Mouse (Mus musculus): ENCODE data around the gene Nubp2. TPM values are rescaled to one million over a fixed set of nuclear protein-coding genes. Genes with fewer than 3 reads are reported as not detected.

Gene Nubp2
- polyA plus RNA-seq, 1 experiment: 29.8 TPM

DNA sequence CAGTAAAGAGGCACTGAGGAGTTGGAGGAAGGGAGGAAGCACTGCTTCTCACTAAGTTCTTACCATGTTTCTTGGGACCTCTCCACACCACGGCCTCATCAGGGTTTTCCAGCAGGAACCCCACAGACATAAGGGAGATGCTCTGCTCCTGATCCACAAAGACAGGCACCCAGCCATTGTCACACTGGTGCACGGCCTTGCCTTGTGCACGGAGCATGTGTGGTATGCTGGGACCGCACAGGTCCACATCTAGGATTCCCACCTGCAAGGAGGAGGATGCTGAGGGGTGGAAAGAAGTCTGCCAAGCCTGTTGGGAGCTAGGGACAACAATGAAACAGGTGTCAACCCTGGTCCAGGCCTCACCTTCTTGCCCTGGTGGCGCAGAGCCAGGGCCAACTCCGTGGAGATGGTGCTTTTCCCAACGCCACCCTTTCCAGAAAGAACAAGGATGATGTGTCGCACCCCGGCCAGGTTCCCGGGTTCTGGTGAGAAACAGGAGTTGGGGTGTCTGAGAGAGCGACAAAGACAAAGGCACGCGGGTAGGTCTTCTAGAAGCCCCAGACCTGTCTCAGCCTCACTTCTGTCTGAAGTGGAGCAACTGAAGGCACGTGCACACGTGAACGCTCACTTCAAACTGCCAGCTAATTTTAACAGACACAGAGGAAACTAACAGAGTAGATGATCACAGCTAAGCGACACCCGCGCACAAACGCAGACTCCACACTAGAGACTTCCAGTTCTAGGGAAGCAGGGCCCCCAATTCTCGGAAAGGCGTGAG, 604 bp downstream of the Nubp2 start:
- Histone ChIP-seq H3K4me1 (ENCODE audit: control insufficient read depth, insufficient read depth, low read length) (no peaks in the 10 kb centered on the region), H3K27me3 (ENCODE audit: control insufficient read depth, insufficient read depth, low read length, poor library complexity, severe bottlenecking) (no peaks in the 10 kb centered on the region), H3K27ac (ENCODE audit: insufficient read depth, low read length) (no peak overlapping the region), H3K4me3 (ENCODE audit: low read depth, low read length) (peak overlapping the region; percentile 99), H3K36me3 (ENCODE audit: control insufficient read depth, insufficient read depth, low read length, poor library complexity, severe bottlenecking) (0 out of 2 replicates have a peak, but pooled peaks cover 3% of the 10 kb centered on the region), H3K9ac (ENCODE audit: low read depth, poor library complexity, severe bottlenecking) (peak overlapping the region; percentile 50), H3K9me3 (replicated peaks; ENCODE audit: control insufficient read depth, insufficient read depth, low read length, poor library complexity, severe bottlenecking) (no peaks in the 10 kb centered on the region)
- no peak for TF ChIP-seq POLR2A (IDR thresholded peaks at IDR 0.05; ENCODE audit: insufficient read depth, low read length)

DNA sequence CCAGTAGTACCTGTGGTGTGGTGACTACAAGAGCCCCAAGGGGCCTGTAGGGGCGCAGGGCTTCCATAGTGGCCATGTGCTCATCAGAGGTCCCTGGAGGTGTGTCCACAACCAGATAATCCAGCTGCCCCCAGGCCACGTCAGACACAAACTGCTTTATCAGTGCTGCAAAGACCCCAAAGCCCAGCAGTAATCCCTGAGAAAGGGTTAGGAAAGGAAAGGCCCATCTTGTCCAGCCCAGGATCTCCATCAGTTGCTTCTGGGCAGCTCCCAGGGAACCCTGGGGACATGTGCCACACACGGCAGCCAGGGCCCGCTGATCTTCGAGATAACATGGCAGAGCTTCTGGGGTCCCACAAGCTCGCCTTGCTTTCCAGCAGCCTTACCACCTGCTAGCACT, 1.8 kb downstream of the Nubp2 start:
- H3K9ac ChIP-seq (ENCODE audit: low read depth, poor library complexity, severe bottlenecking): no peak overlapping the region
- H3K4me1 ChIP-seq (ENCODE audit: control insufficient read depth, insufficient read depth, low read length): no peaks in the 10 kb centered on the region
- no peak overlapping the region for H3K27ac ChIP-seq (ENCODE audit: insufficient read depth, low read length)
- H3K36me3 ChIP-seq (ENCODE audit: control insufficient read depth, insufficient read depth, low read length, poor library complexity, severe bottlenecking): 0 out of 2 replicates have a peak, but pooled peaks cover 3% of the 10 kb centered on the region
- H3K9me3 ChIP-seq (replicated peaks; ENCODE audit: control insufficient read depth, insufficient read depth, low read length, poor library complexity, severe bottlenecking): no peaks in the 10 kb centered on the region
- TF ChIP-seq POLR2A (IDR thresholded peaks at IDR 0.05; ENCODE audit: insufficient read depth, low read length): no peak
- no peak for TF ChIP-seq EP300 (IDR thresholded peaks at IDR 0.05; ENCODE audit: insufficient read depth, low read depth, low read length)
- no peaks in the 10 kb centered on the region for H3K27me3 ChIP-seq (ENCODE audit: control insufficient read depth, insufficient read depth, low read length, poor library complexity, severe bottlenecking)
- H3K4me3 ChIP-seq (ENCODE audit: low read depth, low read length): no peak overlapping the region

DNA sequence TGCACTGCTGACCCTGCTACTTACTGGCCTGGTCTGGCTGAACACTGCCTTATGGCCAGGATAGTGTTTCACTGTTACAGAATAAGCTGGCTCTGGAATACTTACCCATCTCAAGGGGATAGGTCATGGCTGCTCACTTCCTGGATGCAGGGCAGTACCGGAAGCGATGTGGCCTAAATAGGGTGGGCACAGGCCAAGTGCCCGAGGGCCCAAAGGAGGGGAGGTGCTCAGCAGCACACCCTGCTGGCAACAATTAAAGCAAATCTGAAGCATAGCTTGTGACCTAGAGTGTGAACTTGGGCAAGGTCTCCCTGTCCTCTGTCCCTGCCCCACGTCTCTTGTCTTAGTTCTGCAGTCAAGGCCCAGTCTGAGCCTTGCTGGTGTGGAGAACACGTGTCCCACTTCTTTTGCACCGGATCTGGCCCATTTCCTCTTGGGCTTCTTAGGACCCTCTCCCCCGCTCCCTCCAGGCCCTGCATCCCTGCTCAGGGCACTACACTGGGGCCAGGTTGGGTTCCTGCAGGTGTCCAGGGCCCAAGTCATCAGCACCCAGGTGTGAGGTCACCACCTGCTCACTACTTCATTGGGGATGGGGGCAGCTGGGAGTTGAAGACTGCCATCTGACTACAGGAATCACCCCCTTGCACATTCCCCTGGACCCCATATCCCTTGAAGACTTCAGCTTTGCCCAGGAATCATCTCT, 4.3 kb downstream of the Nubp2 start:
- no peaks in the 10 kb centered on the region for H3K9me3 ChIP-seq (replicated peaks; ENCODE audit: control insufficient read depth, insufficient read depth, low read length, poor library complexity, severe bottlenecking)
- H3K27me3 ChIP-seq (ENCODE audit: control insufficient read depth, insufficient read depth, low read length, poor library complexity, severe bottlenecking): no peaks in the 10 kb centered on the region
- TF ChIP-seq CTCF (IDR thresholded peaks at IDR 0.05; ENCODE audit: low read depth, low read length): peak; percentile 72
- no peak for TF ChIP-seq EP300 (IDR thresholded peaks at IDR 0.05; ENCODE audit: insufficient read depth, low read depth, low read length)
- no peaks in the 10 kb centered on the region for H3K4me1 ChIP-seq (ENCODE audit: control insufficient read depth, insufficient read depth, low read length)
- H3K36me3 ChIP-seq (ENCODE audit: control insufficient read depth, insufficient read depth, low read length, poor library complexity, severe bottlenecking): 0 out of 2 replicates have a peak, but pooled peaks cover 3% of the 10 kb centered on the region
- H3K27ac ChIP-seq (ENCODE audit: insufficient read depth, low read length): no peak overlapping the region
- peak overlapping the region; percentile 5 for H3K4me3 ChIP-seq (ENCODE audit: low read depth, low read length)
- H3K9ac ChIP-seq (ENCODE audit: low read depth, poor library complexity, severe bottlenecking): no peak overlapping the region

DNA sequence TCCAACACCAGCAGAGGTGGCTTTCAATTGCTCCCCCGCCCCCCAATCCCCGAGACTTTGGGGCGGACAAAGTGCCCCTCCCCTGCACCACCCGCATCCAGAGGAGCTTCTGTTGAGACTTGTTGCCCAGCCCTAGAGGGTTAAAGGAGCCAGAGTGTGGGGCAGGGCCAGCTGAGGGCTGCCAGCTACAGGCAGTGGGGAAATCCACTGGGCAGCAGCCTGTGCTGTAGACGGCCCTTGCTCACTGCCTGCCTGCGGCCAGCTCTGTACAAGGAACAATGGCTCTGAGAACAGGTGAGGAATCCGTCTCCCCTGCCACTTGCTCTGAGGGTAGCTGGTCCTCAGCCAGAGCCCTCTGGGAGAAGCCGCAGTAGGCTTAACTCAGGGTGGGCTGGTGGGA, 7.6 kb downstream of the Nubp2 start:
- TF ChIP-seq EP300 (IDR thresholded peaks at IDR 0.05; ENCODE audit: insufficient read depth, low read depth, low read length): no peak
- no peak for TF ChIP-seq CTCF (IDR thresholded peaks at IDR 0.05; ENCODE audit: low read depth, low read length)
- no peak for TF ChIP-seq POLR2A (IDR thresholded peaks at IDR 0.05; ENCODE audit: insufficient read depth, low read length)
- H3K27me3 ChIP-seq (ENCODE audit: control insufficient read depth, insufficient read depth, low read length, poor library complexity, severe bottlenecking): no peaks in the 10 kb centered on the region
- H3K36me3 ChIP-seq (ENCODE audit: control insufficient read depth, insufficient read depth, low read length, poor library complexity, severe bottlenecking): 0 out of 2 replicates have a peak, but pooled peaks cover 1% of the 10 kb centered on the region
- peaks cover 2% of the 10 kb centered on the region for H3K4me1 ChIP-seq (ENCODE audit: control insufficient read depth, insufficient read depth, low read length)
- H3K4me3 ChIP-seq (ENCODE audit: low read depth, low read length): peak overlapping the region; percentile 63
- no peaks in the 10 kb centered on the region for H3K9me3 ChIP-seq (replicated peaks; ENCODE audit: control insufficient read depth, insufficient read depth, low read length, poor library complexity, severe bottlenecking)
- H3K9ac ChIP-seq (ENCODE audit: low read depth, poor library complexity, severe bottlenecking): peak overlapping the region; percentile 59
- H3K27ac ChIP-seq (ENCODE audit: insufficient read depth, low read length): 0 out of 2 replicates have a peak overlapping the region, but pooled peaks have one; percentile 13

DNA sequence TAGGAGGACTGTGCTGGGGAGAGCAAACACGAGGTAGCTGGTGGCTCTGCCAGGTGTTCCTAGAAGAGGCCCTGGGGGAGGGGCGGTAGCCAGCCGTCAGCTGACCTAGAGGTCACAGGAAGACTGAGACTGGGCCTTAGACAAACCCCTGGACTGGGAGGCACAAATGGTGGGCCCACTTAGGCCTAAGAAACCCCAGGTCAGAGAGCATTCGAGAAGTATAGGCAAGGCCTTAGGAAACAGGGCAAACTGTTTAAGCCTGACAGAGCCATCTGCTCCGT, 8.1 kb downstream of the Nubp2 start:
- TF ChIP-seq EP300 (IDR thresholded peaks at IDR 0.05; ENCODE audit: insufficient read depth, low read depth, low read length) (peak; percentile 72), POLR2A (IDR thresholded peaks at IDR 0.05; ENCODE audit: insufficient read depth, low read length) (no peak)
- H3K9me3 ChIP-seq (replicated peaks; ENCODE audit: control insufficient read depth, insufficient read depth, low read length, poor library complexity, severe bottlenecking): no peaks in the 10 kb centered on the region
- peaks cover 2% of the 10 kb centered on the region for H3K4me1 ChIP-seq (ENCODE audit: control insufficient read depth, insufficient read depth, low read length)
- H3K27me3 ChIP-seq (ENCODE audit: control insufficient read depth, insufficient read depth, low read length, poor library complexity, severe bottlenecking): no peaks in the 10 kb centered on the region
- H3K36me3 ChIP-seq (ENCODE audit: control insufficient read depth, insufficient read depth, low read length, poor library complexity, severe bottlenecking): no peaks in the 10 kb centered on the region
- peak overlapping the region; percentile 59 for H3K9ac ChIP-seq (ENCODE audit: low read depth, poor library complexity, severe bottlenecking)
- peak overlapping the region; percentile 31; the same call in 1 of the 2 replicates for H3K27ac ChIP-seq (ENCODE audit: insufficient read depth, low read length)
- H3K4me3 ChIP-seq (ENCODE audit: low read depth, low read length): peak overlapping the region; percentile 63

Data from ES-Bruce4 (cell line).